Mouse (Mus musculus) urinary bladder, postnatal 25 days (tissue): ENCODE measurements at regions not wholly inside any gene's neighbourhood (a gene's known extent, or its start where the extent isn't known, plus 50 kb on each side); places are given as distances from the start of the nearest gene placed in this dataset.
"Not testable (repeated sequence)": the region's sequence is repeated elsewhere in the genome, so short reads cannot be mapped to it uniquely, and the experiment has no call there.

ENCODE experiments used
- DNase-seq: peaks from one replicate; pipeline ENCODE4 v3.0.0; 2022; ENCODE audit warnings: low spot score

- DNase-seq = peak; percentile 13
Measured at GRCm38 (mm10) chr2:78279382-78280056, 333.3 kb upstream of the Cwc22 start.

GRCm38 (mm10) chr2:78278630-78279029 is 332.5 kb upstream of the Cwc22 start:
- no peak for DNase-seq

GRCm38 (mm10) chr2:78277699-78278098 is 331.5 kb upstream of the Cwc22 start:
- DNase-seq = no peak

GRCm38 (mm10) chr2:78274122-78274521 is 327.9 kb upstream of the Cwc22 start:
- DNase-seq = no peak

- no peak for DNase-seq
Measured at GRCm38 (mm10) chr2:78268705-78269104, 322.5 kb upstream of the Cwc22 start.

GRCm38 (mm10) chr2:78267527-78268375 is 321.6 kb upstream of the Cwc22 start:
- DNase-seq = no peak

GRCm38 (mm10) chr2:78253601-78254097 is 307.5 kb upstream of the Cwc22 start:
- DNase-seq = no peak

GRCm38 (mm10) chr2:78246354-78246753 is 300.2 kb upstream of the Cwc22 start:
- DNase-seq = no peak

GRCm38 (mm10) chr2:78240299-78240698 is 294.1 kb upstream of the Cwc22 start:
- no peak for DNase-seq

GRCm38 (mm10) chr2:78225383-78226100 is 279.4 kb upstream of the Cwc22 start:
- not testable (repeated sequence) for DNase-seq

- DNase-seq = no peak
Measured at GRCm38 (mm10) chr2:78214469-78214868, 268.3 kb upstream of the Cwc22 start.

GRCm38 (mm10) chr2:78205125-78205524 is 258.9 kb upstream of the Cwc22 start:
- no peak for DNase-seq

- no peak for DNase-seq
Measured at GRCm38 (mm10) chr2:78196006-78196405, 249.8 kb upstream of the Cwc22 start.

GRCm38 (mm10) chr2:78189620-78190019 is 243.4 kb upstream of the Cwc22 start:
- no peak for DNase-seq

- no peak for DNase-seq
Measured at GRCm38 (mm10) chr2:78184950-78185349, 238.8 kb upstream of the Cwc22 start.

- no peak for DNase-seq
Measured at GRCm38 (mm10) chr2:78173784-78174183, 227.6 kb upstream of the Cwc22 start.

- no peak for DNase-seq
Measured at GRCm38 (mm10) chr2:78172819-78173218, 226.6 kb upstream of the Cwc22 start.

- no peak for DNase-seq
Measured at GRCm38 (mm10) chr2:78170162-78170747, 224.1 kb upstream of the Cwc22 start.

- DNase-seq = no peak
Measured at GRCm38 (mm10) chr2:78165429-78165828, 219.3 kb upstream of the Cwc22 start.

- DNase-seq = no peak
Measured at GRCm38 (mm10) chr2:78159877-78160485, 213.8 kb upstream of the Cwc22 start.

- DNase-seq = no peak
Measured at GRCm38 (mm10) chr2:78110335-78110734, 164.2 kb upstream of the Cwc22 start.

- DNase-seq = no peak
Measured at GRCm38 (mm10) chr2:78095536-78095935, 149.4 kb upstream of the Cwc22 start.
